Mouse (Mus musculus) thymus, postnatal 25 days (tissue): Measurements from ENCODE around the gene Nav2.

ENCODE experiments used
- DNase-seq: peaks from one replicate; pipeline ENCODE4 v3.0.0; 2022

Gene Nav2

GRCm38 (mm10) chr7:48891029-48891428, 17.5 kb upstream of the Nav2 start:
- no peak for DNase-seq

GRCm38 (mm10) chr7:48893093-48893492, 15.4 kb upstream of the Nav2 start:
- DNase-seq = no peak

DNA sequence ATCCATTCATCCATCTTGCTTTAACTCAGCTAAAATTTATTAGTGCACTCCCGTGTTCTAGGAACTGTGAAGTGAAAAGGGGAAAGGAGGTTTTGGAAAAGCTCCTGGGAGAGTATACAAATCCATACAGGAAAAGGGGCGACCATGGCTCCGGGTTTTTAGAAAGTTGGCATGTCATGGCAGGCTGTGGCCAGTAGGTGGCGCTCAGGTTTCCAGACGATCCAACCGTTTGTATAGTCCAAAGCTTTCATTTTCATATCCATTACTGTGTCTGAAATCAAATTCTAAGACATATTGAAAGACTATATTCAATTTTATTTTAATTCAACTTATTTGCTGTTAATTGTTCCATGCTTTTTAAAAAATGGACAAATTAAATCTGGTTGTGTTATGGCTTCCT, 14.4 kb upstream of the Nav2 start:
- DNase-seq = peak; percentile 59

- DNase-seq = no peak
These were observed 13.8 kb upstream of the Nav2 start for GRCm38 (mm10) chr7:48894763-48895162.

DNA sequence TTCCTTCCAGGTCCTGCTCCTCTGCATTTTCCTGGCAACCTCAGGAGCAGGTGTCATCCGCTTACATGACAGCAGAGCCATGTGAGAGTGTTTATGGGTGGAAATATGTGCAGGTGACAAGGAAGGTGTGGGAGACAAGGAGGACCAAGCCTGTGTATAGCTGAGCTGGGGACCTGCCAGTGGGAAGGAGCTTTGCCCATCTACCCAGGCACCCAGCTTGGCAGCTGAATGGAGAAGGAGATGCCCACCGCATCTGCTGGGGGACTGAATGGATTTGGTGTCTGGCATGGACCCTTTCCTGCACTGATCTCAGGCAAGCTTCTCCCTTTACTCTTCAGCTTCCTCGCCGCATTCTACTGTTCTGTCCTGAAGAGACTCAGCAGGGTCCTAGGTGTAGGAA, 13.0 kb upstream of the Nav2 start:
- DNase-seq = no peak

GRCm38 (mm10) chr7:48896051-48896450, 12.5 kb upstream of the Nav2 start:
- DNase-seq = no peak

DNA sequence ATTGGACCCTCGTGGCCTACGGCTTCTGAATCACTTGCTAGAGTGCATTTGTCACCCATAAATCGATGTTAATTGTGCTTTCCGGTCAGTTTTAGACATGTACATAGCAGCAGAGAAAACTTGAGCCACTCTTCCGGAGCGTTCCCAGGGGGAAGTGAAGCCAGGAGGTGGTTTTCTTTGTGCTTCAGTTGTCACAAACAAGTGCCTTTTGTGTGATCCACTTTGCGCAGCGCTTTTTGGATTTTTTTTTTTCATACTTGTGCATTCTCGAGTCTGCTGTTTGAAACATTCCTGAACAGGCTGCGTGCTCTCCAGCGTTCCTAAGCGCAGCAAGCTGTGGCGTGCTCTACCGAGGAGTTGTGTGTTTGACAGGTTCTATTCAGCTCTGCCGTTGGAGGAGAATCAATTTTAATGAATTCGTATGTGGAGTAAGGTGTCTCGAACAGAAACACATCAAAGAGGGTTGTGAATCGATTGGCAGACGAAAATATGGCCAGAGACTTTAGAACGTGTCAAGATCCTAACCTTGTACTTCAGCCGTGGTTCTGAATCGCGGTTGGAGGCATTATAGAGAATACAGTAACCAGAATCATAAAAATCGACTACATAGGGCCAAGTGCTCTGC, 10.9 kb upstream of the Nav2 start:
- DNase-seq = no peak

GRCm38 (mm10) chr7:48898416-48898815, 10.1 kb upstream of the Nav2 start:
- DNase-seq = no peak

DNA sequence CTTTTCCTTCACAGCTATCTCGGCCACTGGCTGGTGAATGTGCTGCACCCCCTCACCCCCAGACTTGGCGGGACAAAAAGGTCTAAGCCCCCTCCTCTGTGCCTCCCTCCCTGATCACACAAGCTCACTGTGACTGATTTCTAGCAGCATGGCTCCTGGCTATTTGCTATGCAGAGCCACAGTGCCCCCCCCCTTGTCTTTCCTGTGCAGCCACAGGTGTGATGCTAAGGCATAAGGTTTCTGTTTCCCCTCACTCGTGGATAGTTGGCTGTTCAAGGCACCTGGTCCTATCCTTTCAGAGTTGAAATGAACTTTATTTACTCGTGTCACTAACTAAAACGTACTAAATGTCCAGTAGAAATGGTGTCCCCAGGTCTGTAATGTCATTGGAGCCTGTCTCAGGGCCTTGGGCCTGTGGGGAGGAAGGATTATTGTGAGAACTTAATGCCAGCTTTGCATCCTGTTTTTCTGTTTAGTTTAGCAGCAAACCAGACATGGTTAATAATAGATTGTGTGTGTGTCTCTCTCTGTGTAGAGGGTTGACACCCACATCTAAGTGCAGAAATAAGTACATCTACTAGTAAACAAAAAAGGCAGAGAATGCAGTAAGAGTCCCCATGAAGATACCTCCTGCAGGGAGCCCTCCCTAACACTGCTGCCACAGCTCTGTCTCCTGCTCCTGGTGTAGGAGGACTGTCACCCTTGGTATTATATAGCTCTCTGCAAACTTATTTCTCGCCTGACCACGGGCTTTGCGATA, 7.9 kb upstream of the Nav2 start:
- no peak for DNase-seq

GRCm38 (mm10) chr7:48902454-48902853, 6.1 kb upstream of the Nav2 start:
- DNase-seq = no peak

GRCm38 (mm10) chr7:48909342-48909671, 791 bp downstream of the Nav2 start:
- no peak for DNase-seq

DNA sequence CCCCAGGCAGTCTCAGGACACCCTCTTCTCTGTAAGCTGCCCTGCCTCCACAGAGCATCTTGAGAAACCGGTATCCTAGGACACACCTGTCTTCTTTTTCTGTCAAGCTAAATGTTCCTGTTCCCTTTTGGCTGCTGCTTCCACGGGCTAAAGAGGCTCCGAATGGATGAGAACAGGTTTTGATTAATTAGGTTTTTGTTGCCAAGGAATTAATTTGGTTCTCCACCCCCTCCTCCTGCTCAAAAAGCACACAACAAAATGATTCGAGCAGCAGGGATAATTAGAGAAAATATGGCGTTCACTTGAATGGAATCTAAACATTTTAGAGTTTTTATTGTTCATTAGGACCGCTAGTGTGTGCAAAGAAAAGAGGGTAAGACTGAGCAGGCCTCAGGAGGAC, 1.8 kb downstream of the Nav2 start:
- DNase-seq = no peak

GRCm38 (mm10) chr7:48911146-48911545, 2.6 kb downstream of the Nav2 start:
- no peak for DNase-seq

GRCm38 (mm10) chr7:48914630-48915506, 6.4 kb downstream of the Nav2 start:
- no peak for DNase-seq

DNA sequence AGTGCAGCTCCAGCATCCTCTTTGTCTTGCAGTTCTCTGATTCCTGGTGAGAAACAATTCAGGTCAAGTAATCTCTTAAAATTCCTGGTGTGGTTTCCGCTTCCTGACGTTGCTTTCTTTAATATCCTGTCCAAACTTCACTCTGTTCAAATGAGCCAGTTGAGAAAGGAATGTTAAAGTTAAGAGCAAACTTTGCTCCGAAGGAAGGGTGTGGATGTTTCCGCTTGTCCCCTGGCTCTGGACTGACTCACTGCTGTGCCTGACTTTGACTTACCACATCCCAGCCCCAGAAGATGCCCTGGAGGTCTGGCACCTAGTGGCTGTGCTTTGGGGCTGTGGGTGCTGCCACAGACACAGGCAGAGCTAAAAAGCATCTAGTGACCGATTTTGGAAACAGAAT, 8.9 kb downstream of the Nav2 start:
- no peak for DNase-seq

- no peak for DNase-seq
These were observed 9.5 kb downstream of the Nav2 start for GRCm38 (mm10) chr7:48917988-48918387.

DNA sequence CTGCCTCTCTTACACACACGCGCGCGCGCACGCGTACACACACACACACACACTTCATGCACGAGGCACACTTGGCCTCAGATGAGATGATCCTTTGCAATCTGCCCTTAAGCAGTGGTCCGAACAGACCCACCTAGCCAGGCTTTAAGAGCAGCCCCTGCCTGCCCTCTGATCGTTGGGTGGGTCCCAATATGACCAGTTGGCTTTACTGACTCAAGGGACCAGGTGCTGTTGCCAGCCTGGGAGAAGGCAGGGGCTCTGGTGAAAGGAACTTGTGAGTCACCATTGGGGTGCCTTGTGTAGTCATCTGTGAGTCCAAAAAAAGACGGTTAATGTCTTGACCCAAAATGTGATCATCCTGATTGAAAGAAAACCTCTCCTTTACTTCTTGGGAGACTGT, 9.9 kb downstream of the Nav2 start:
- DNase-seq = no peak

GRCm38 (mm10) chr7:48923620-48924019, 15.1 kb downstream of the Nav2 start:
- no peak for DNase-seq

GRCm38 (mm10) chr7:48925214-48925613, 16.7 kb downstream of the Nav2 start:
- DNase-seq = no peak

GRCm38 (mm10) chr7:48928364-48928763, 19.8 kb downstream of the Nav2 start:
- peak; percentile 73 for DNase-seq

GRCm38 (mm10) chr7:48930399-48930798, 21.9 kb downstream of the Nav2 start:
- no peak for DNase-seq

DNA sequence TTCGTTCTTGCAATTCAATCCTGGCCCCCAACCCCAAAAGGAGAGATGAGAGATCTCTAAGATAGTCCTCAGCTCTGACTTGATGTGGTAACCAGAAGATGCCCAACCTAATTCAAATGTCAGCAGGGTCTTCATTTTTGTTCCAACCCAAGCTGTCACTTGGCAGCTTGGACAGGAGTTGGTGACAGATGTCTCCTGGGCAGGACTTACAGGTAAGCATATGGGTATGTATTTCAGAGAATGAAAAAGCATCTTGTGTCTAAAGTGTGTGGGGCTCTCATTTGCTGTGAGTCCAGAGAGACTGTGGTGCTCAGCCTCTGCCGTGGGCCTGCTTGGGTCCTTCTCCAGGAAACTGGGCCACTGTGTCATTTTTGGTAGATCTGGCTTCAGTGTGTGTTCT, 23.6 kb downstream of the Nav2 start:
- no peak for DNase-seq

- no peak for DNase-seq
These were observed 26.3 kb downstream of the Nav2 start for GRCm38 (mm10) chr7:48934816-48935215.

GRCm38 (mm10) chr7:48937562-48937961, 29.0 kb downstream of the Nav2 start:
- DNase-seq = peak; percentile 91
